ENCODE assay signal across 7 mouse cellular contexts in the genomic region with DNA sequence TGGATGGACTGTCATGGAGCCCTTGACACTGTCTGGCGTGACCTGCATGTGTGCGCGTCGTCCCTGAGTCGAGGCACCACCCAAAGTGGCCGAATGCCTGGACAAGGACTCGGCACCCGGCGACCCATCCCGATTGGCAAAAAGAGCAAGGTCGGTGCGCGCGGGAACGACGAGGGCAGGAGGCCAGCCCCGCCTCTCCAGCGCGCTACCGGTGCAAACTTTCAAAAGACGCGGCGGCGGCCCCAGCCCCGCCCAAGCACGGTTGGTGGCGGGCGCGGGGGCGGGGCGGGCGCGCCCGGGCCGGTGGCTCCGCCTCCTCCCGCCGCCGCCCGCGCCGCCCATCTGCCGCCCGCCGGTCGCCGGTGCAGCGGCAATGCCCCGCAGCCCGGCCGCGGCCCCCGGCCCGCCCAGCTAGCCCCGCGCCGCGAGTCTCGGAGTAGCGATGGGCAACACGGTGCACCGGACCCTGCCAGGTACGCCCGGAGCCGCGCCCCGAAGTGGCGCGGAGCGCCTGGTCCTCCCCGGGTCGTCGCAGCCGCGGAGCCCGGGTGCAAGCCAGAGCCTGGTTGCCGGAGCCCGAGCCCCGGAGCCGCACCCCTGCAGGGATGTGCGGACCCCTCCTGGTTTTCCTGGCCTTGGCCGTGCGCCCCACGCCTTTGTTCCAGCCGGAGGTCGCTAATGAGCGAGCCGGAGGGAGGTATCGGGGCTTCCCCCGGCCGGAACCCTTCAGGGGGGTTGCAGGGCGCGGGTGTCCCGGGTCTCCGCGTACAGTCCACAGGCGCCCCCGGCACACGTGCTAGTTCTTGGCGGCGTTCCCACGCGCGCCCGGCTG. TPM values are rescaled to one million over a fixed set of nuclear protein-coding genes. Genes with fewer than 3 reads are reported as not detected.
DNase-seq lines count a peak whose midpoint lies in the region; ATAC-seq lines count a peak whose summit lies in the region.

Gene Neurl1b (plus strand): TSS at position 307 of the 832 bp plus-strand sequence.

- H3K4me1 ChIP-seq in forebrain, embryonic 12.5 days, result peaks cover 21% of the 10 kb centered on the region
- H3K4me1 ChIP-seq in hindbrain, embryonic 10.5 days (replicated peaks), result peaks cover 23% of the 10 kb centered on the region

- H3K4me2 ChIP-seq in forebrain, embryonic 12.5 days, result peak within 1 kb of the TSS; percentile 97

- no peak within 1 kb of the TSS for H3K27ac ChIP-seq in forebrain, embryonic 12.5 days
- H3K27ac ChIP-seq in hindbrain, embryonic 10.5 days, result peak within 1 kb of the TSS; percentile 86

- WGBS in forebrain, embryonic 12.5 days, result under 1% methylated on average over 102 of the region's 105 CpGs
- WGBS in hindbrain, embryonic 10.5 days, result 1% methylated on average over 105 of the region's 105 CpGs

- peak; percentile 20 for DNase-seq in R1 (ENCODE audit: low read depth, low spot score)
- peak; percentile 15 for DNase-seq in c-Kit-negative CD71-positive TER-119-positive erythroid progenitor cells, embryonic 14.5 days (ENCODE audit: low read depth, low spot score)
- peak; percentile 57 for DNase-seq in hindbrain, embryonic 10.5 days (ENCODE audit: low spot score)
- DNase-seq in layer of hippocampus, postnatal 25 days (ENCODE audit: extremely low spot score in 1 of 2, low spot score in 1 of 2), result peak in 1 of 2 experiments; percentile 50
- DNase-seq in lung, postnatal 25 days (ENCODE audit: low spot score), result peak; percentile 43
- DNase-seq in spleen, adult 12 weeks (ENCODE audit: low spot score), result peak; percentile 41

- peaks cover 74% of the 10 kb centered on the region for H3K27me3 ChIP-seq in forebrain, embryonic 12.5 days
- peaks cover 83% of the 10 kb centered on the region for H3K27me3 ChIP-seq in hindbrain, embryonic 10.5 days (ENCODE audit: insufficient read depth, poor library complexity, severe bottlenecking)

- H3K4me3 ChIP-seq in forebrain, embryonic 12.5 days (replicated peaks), result peak within 1 kb of the TSS; percentile 75
- peak within 1 kb of the TSS; percentile 82 for H3K4me3 ChIP-seq in hindbrain, embryonic 10.5 days

- ATAC-seq in forebrain, embryonic 12.5 days (ENCODE audit: low FRiP score), result peak; percentile 71

- peak within 1 kb of the TSS; percentile 76 for H3K9ac ChIP-seq in forebrain, embryonic 12.5 days

- no peaks in the 10 kb centered on the region for H3K36me3 ChIP-seq in forebrain, embryonic 12.5 days (replicated peaks)
- no peaks in the 10 kb centered on the region for H3K36me3 ChIP-seq in hindbrain, embryonic 10.5 days

- H3K9me3 ChIP-seq in forebrain, embryonic 12.5 days, result no peaks in the 10 kb centered on the region
- no peaks in the 10 kb centered on the region for H3K9me3 ChIP-seq in hindbrain, embryonic 10.5 days

RNA-seq across cellular contexts. Expression of gene Neurl1b, which starts in this region (rescaled TPM):
- polyA plus RNA-seq in forebrain, embryonic 12.5 days (2016; fragmentation: Nextera tagmentation; extraction: Ambion mirVana), result 0.57 and 0.72 TPM in 2 replicates
- 0.07 and 0.16 TPM in 2 replicates for polyA plus RNA-seq in hindbrain, embryonic 10.5 days (2016; fragmentation: Nextera tagmentation; extraction: Ambion mirVana)
- total RNA-seq in layer of hippocampus, postnatal 25 days (2021), result 10 to 100 TPM; 72.1 to 76.1 TPM

Comparison
In these comparisons a context has a peak if more than half of its experiments do, and no peak if none do; other contexts are left out.
1. Peak in ATAC-seq, H3K4me3 ChIP-seq, H3K9ac ChIP-seq and H3K4me2 ChIP-seq in forebrain, embryonic 12.5 days; RNA of the gene not detected or under 1 TPM.
2. Peak in DNase-seq, H3K4me3 ChIP-seq and H3K27ac ChIP-seq in hindbrain, embryonic 10.5 days; RNA of the gene not detected or under 1 TPM.